Mouse (Mus musculus) left cerebral cortex, adult 6 months (tissue): ENCODE measurements around the gene Nbdy. TPM values are rescaled to one million over a fixed set of nuclear protein-coding genes. Genes with fewer than 3 reads are reported as not detected.

Experiments
- long read RNA-seq, 2 experiments: library from polyadenylated mRNA; unstranded; transcript quantifications; one replicate each; pipeline ENCODE4 v2.0.0; 2019 to 2020
- polyA plus RNA-seq: library from polyadenylated mRNA; unstranded; fragments of <200 nt; fragmentation: Nextera tagmentation; gene quantifications from 2 replicates; pipeline ENCODE4 v1.2.3, GENCODE M21; 2021

Gene Nbdy
- polyA plus RNA-seq: 77.8 and 82.7 TPM in 2 replicates
- long read RNA-seq, experiment 1, transcript Nbdy-201 (4 exons, 788 nt): major isoform, 12 of 18 reads
- long read RNA-seq, experiment 1, partial matches to known transcripts: 0 of 18 reads
- long read RNA-seq, experiment 1, other reads (novel, unspliced or antisense): 3 of 18 reads
- long read RNA-seq, experiment 2, transcript Nbdy-201 (4 exons, 788 nt): major isoform, 41 of 58 reads
- long read RNA-seq, experiment 2, transcript Nbdy-204 (3 exons, 1,346 nt): minor isoform, 12 of 58 reads
- long read RNA-seq, experiment 2, partial matches to known transcripts: 1 of 58 reads
- long read RNA-seq, experiment 2, other reads (novel, unspliced or antisense): 1 of 58 reads

GRCm38 (mm10) chrX:153723110-153723916 lies at the start of gene Nbdy:
TSS of gene Nbdy (plus strand) at chrX:153723590.

GRCm38 (mm10) chrX:153695782-153696395 lies 27.5 kb upstream of the Nbdy start, which contains the start of gene Kctd12b:
TSS of gene Kctd12b (minus strand) at chrX:153696391.

Other genes starting within 250 kb of the Nbdy start
- 15.8 and 41.7 TPM in 2 replicates for gene Ubqln2, start 225.4 kb upstream of the Nbdy start, polyA plus RNA-seq
- not detected in 2 replicates for gene Cypt3, start 165.0 kb upstream of the Nbdy start, polyA plus RNA-seq
- 0.51 and 0.89 TPM in 2 replicates for gene Kctd12b, start 27.2 kb upstream of the Nbdy start, polyA plus RNA-seq
- gene Spin2c, start 108.6 kb downstream of the Nbdy start, polyA plus RNA-seq: 12.3 and 15.8 TPM in 2 replicates